Mouse (Mus musculus): ENCODE measurements around the gene Fbxl19.
A peak's percentile ranks its signal among the peaks of the same experiment; 100 is the strongest.
"Not testable (repeated sequence)": the region's sequence is repeated elsewhere in the genome, so short reads cannot be mapped to it uniquely, and the experiment has no call there.

Fbxl19 gene

DNA sequence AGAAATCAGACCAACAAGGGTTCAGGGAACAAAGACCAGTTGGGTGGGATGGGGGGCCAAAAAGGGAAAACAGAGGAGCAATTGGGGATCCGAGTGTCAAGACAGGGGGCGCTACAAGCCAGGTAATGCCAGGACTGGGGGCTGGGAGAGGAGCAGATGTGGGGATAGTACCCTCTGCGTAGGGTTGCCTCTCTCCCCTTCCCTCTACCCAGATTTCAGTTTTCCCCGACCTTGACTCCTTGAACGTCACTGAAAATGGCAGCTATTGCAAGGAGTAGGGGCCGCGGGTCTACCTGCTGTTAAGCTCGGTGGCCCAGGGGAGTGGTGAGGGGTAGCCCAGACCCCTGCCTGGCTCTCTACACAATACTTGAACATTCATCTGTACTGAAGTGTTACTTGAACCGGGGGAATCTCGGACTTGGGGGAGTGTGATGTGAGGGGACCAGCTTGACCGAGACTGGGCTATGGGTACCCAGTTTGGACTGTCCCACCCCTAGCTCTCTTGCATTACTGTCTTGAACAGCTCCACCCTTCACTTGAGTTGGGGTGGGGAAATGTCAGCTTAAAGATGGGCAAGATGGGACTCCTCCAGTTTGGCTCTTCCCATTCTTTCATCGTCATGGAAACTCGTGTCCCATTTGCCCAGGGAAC lies 24.1 kb downstream of the Fbxl19 start:
- DNase-seq (ENCODE audit: low spot score), result no peak

- peak; percentile 93 for DNase-seq (ENCODE audit: low spot score)
These were observed 24.8 kb downstream of the Fbxl19 start for GRCm38 (mm10) chr7:127768997-127769593.

DNA sequence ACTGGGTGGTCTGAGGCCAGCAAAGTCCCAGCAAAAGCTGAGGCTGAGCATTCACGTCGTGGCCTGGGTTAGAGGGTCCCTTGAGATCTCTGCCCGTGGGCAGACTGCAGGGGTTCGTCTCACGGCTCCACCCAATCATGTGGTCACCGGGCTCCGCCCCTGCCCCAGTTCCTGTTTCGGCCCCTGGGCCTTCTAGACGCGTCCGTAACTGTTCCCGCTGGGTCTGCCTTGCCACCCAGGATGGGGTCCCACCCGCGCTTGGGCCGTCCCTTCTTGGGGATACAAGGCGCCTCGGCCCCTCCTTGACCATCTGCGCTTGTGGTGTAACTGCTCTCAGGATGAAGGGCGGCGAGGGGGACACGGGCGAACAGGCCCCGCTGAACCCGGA lies 25.3 kb downstream of the Fbxl19 start, which contains the start of gene Orai3:
Gene Orai3, plus strand, starts transcription at position 165 of the 388 bp plus-strand sequence.
- DNase-seq (ENCODE audit: low spot score), result peak; percentile 84

GRCm38 (mm10) chr7:127770039-127770905 lies 25.9 kb downstream of the Fbxl19 start:
- DNase-seq (ENCODE audit: low spot score), result no peak

GRCm38 (mm10) chr7:127771262-127771661 lies 26.9 kb downstream of the Fbxl19 start:
- no peak for DNase-seq (ENCODE audit: low spot score)

- no peak for DNase-seq (ENCODE audit: low spot score)
These were observed 27.7 kb downstream of the Fbxl19 start for GRCm38 (mm10) chr7:127772080-127772479.

GRCm38 (mm10) chr7:127772557-127772956 lies 28.2 kb downstream of the Fbxl19 start:
- no peak for DNase-seq (ENCODE audit: low spot score)

GRCm38 (mm10) chr7:127773664-127774384 lies 29.5 kb downstream of the Fbxl19 start:
- DNase-seq (ENCODE audit: low spot score), result no peak

DNA sequence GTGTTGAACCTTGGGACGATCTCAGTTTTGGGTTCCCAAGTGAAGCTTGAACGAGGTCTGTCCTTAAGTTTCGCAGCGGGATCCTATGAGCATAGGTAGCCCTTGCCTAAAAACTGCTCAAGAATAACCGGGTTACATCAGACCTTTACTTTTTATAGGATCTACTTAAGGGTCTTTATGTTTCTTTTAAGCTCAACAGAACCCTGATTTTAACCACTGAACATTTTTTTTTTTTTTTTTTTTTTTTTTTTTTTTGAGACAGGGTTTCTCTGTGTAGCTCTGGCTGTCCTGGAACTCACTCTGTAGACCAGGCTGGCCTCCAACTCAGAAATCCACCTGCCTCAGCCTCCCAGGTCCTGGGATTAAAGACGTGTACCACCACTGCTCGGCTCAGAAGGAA lies 31.5 kb downstream of the Fbxl19 start:
- not testable (repeated sequence) for DNase-seq (ENCODE audit: low spot score)

GRCm38 (mm10) chr7:127776426-127776825 lies 32.1 kb downstream of the Fbxl19 start, which contains the start of gene Setd1a:
Gene Setd1a, plus strand, starts transcription at chr7:127776670.
- DNase-seq (ENCODE audit: low spot score), result peak; percentile 76

DNA sequence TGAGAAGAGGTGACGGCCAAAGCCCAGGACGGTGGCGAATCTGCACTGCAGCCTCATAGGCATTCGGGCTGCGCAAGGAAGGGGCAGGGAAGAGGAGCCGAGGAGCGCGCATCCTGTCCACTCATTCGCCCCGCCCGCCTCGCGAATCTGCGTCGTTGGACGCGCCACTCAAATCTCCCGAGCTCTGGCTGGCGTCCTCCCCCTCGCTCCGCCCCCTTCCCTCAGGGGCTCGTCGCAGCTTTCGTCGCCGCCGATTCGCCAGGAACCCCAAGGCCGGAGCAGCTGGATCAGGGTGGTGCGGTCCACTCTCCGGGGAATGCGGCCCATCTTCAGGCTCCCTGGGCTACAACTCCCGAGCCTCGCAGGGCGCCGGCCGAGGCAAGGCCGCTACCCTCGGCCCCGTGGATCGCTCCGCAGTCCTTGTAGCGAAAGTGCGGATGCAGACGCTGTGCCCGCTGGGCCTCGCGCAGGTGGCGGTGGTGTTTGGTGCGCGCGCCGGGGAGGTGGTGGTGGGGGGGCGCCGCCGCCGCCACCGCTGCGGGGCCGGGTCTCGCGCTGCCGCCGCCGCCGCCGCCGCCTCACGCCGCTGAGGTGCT lies 32.6 kb downstream of the Fbxl19 start:
- peak; percentile 92 for DNase-seq (ENCODE audit: low spot score)

DNA sequence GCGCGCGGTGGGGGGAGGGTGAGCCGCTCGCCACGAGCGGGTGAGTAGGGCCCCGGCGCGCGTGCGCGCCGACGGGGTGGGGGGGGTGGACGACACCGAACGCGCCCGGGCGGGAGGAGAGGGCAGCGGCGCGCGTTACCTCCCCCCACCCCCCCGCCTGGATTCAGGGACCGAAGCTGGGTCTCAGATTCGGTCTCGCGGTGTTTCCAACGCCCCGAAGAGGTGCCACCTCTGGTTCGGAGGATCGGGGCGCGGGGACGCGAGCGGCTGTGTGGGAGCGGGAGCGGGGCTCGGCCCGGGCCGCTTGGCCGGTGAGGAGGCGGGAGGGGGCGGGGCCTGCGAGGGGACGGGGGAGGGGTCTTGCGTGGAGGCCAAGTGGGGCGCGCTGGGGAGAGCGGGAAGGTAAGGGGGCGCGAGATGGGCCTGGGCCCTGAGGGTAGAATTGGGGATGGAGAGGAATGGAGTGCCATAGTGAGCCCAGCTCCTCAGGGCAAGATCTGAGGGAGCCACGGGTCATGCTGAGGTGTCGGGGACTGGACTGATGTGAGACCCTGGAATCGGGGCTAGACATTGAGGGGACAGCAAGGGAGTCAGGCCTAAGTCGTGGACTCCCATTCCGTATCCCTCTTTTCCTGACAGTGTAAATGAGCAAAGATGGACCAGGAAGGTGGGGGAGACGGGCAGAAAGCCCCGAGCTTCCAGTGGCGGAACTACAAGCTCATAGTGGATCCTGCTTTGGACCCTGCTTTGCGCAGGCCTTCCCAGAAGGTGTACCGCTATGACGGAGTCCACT lies 33.3 kb downstream of the Fbxl19 start:
- DNase-seq (ENCODE audit: low spot score), result no peak

DNA sequence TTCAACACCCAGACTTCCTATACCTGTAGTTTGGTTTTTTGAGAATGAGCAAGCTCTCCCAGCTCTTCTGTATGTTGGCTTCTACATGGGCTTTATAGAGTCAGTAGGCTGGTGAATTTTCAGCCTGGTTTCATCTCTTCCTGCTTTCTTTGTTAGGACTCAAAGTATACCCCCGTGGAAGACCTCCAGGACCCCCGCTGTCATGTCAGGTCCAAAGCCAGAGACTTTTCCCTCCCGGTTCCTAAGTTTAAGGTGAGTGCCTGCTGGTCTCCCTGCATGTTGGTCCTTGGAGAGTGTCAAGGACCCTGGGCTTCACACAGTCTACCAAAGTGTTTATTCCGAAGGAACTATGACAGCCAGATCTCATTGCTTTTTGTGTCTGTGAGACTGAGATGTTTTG lies 34.0 kb downstream of the Fbxl19 start:
- no peak for DNase-seq (ENCODE audit: low spot score)

DNA sequence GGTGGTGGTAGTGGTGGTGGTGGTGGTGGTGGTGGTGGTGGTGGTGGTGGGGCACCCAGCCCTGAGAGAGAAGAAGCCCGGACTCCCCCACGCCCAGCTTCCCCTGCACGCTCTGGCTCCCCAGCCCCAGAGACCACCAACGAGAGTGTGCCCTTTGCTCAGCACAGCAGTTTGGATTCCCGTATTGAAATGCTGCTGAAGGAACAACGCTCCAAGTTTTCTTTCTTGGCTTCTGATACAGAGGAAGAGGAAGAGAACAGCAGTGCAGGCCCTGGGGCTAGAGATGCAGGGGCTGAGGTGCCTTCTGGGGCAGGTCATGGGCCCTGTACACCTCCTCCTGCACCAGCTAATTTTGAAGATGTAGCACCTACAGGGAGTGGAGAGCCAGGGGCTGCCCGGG lies 41.0 kb downstream of the Fbxl19 start, which contains the start of gene Gm49388:
Gene Gm49388, plus strand, starts transcription at position 301 of the 400 bp plus-strand sequence.
- no peak for DNase-seq (ENCODE audit: low spot score)

DNA sequence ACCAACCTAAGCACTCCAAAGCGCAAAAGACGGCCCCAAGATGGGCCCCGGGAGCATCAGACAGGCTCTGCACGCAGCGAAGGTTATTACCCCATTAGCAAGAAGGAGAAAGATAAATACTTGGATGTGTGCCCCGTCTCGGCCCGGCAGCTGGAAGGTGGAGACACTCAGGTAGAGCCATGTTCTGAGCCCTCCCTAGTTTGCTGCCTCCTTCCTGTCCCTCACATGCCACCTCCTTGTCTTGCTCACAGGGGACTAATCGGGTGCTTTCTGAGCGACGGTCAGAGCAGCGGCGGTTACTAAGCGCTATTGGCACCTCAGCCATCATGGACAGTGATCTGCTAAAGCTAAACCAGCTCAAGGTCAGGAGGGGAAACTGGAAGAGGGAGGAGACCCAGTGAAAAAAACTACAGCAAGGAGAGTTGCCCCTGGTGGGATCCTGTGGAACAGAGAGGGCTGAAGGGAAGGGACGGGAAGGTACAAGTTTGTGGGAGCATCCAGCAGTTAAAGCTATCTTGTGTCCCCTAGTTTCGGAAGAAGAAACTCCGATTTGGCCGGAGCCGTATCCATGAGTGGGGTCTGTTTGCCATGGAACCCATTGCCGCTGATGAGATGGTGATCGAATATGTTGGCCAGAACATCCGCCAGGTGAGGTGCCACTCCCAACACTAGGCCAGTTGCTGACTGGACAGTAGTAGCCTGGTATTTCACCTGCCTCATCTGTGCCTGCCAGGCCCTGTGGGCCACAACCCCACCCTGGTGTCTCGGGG lies 52.9 kb downstream of the Fbxl19 start:
- no peak for DNase-seq (ENCODE audit: low spot score)

DNA sequence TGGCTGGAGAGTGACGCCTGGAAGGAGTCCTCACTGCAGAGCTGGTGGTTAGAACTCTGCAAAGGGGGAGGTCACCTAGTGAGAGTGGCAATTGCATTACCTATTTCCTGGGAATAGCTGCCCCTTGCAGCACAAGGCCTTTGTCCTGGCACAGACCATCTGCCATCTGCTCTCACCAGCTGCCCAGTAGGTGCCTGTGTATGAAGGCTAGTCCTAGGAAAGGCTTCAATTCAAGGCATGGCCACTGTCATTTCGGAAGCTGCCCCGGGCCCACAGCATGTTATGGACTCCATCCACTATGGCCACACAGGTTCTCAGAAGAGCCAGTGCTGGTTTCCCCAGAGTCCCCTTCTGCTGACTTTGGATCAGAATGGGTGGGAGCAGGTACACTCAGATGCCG lies 54.2 kb downstream of the Fbxl19 start:
- DNase-seq (ENCODE audit: low spot score), result no peak

GRCm38 (mm10) chr7:127799211-127799610 lies 54.9 kb downstream of the Fbxl19 start:
- no peak for DNase-seq (ENCODE audit: low spot score)

- no peak for DNase-seq (ENCODE audit: low spot score)
These were observed 55.4 kb downstream of the Fbxl19 start for GRCm38 (mm10) chr7:127799738-127800137.

GRCm38 (mm10) chr7:127800435-127801009 lies 56.2 kb downstream of the Fbxl19 start, which contains the start of gene Hsd3b7:
Gene Hsd3b7, plus strand, starts transcription at chr7:127800604.
- peak; percentile 88 for DNase-seq (ENCODE audit: low spot score)
